Mouse (Mus musculus): ENCODE measurements at regions not wholly inside any gene's neighbourhood (a gene's known extent, or its start where the extent isn't known, plus 50 kb on each side); places are given as distances from the start of the nearest gene placed in this dataset.

GRCm38 (mm10) chr2:105454353-105454752, 55.2 kb upstream of the Rcn1 start:
- ATAC-seq (ENCODE audit: insufficient number of reproducible peaks, insufficient read depth, low FRiP score, low read depth) = no peak
- H3K4me3 ChIP-seq (ENCODE audit: low read depth, low read length) = no peak overlapping the region
- WGBS = 52% methylated on average over 2 of the region's 2 CpGs
- no peaks in the 10 kb centered on the region for H3K27me3 ChIP-seq (ENCODE audit: control insufficient read depth, insufficient read depth, low read length)
- H3K9me3 ChIP-seq (ENCODE audit: control insufficient read depth, low read depth, low read length) = no peaks in the 10 kb centered on the region
- no peak overlapping the region for H3K4me2 ChIP-seq (replicated peaks; ENCODE audit: low read depth, low read length)
- no peaks in the 10 kb centered on the region for H3K4me1 ChIP-seq (ENCODE audit: control insufficient read depth, insufficient read depth, low read length)
- H3K36me3 ChIP-seq (ENCODE audit: control insufficient read depth, insufficient read depth, low read length) = no peaks in the 10 kb centered on the region
- no peak overlapping the region for H3K9ac ChIP-seq (replicated peaks; ENCODE audit: low read depth, low read length)
- no peak overlapping the region for H3K27ac ChIP-seq (ENCODE audit: low read length)

DNA sequence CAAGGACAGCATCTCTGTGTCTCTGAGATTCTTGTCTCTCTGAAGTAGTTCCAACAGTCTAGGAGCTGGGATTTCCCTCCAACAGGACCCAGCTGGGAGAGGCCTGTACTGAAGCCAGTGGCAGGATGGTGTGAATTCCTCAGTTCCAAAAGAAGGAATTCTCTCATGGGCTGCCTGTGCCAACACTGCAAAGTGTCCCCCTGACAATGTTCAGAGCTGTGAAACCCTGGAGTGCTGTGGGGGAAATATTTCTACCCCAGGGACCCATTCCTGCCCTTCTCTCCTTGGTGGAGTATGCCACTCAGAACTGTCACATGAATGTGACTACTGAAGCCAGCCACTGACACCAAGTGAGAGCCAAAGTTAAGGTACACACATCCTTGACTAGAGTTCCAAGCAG, 55.7 kb upstream of the Rcn1 start:
- ATAC-seq (ENCODE audit: insufficient number of reproducible peaks, insufficient read depth, low FRiP score, low read depth) = no peak
- H3K27me3 ChIP-seq (ENCODE audit: control insufficient read depth, insufficient read depth, low read length) = no peaks in the 10 kb centered on the region
- no peak overlapping the region for H3K4me3 ChIP-seq (ENCODE audit: low read depth, low read length)
- no peak overlapping the region for H3K9ac ChIP-seq (replicated peaks; ENCODE audit: low read depth, low read length)
- H3K4me2 ChIP-seq (replicated peaks; ENCODE audit: low read depth, low read length) = no peak overlapping the region
- H3K9me3 ChIP-seq (ENCODE audit: control insufficient read depth, low read depth, low read length) = no peaks in the 10 kb centered on the region
- no peak overlapping the region for H3K27ac ChIP-seq (ENCODE audit: low read length)
- H3K4me1 ChIP-seq (ENCODE audit: control insufficient read depth, insufficient read depth, low read length) = no peaks in the 10 kb centered on the region
- no peaks in the 10 kb centered on the region for H3K36me3 ChIP-seq (ENCODE audit: control insufficient read depth, insufficient read depth, low read length)

- Histone ChIP-seq H3K4me1 (ENCODE audit: control insufficient read depth, insufficient read depth, low read length) (no peaks in the 10 kb centered on the region), H3K36me3 (ENCODE audit: control insufficient read depth, insufficient read depth, low read length) (no peaks in the 10 kb centered on the region), H3K4me3 (ENCODE audit: low read depth, low read length) (no peak overlapping the region), H3K4me2 (replicated peaks; ENCODE audit: low read depth, low read length) (no peak overlapping the region), H3K9ac (replicated peaks; ENCODE audit: low read depth, low read length) (no peak overlapping the region), H3K27me3 (ENCODE audit: control insufficient read depth, insufficient read depth, low read length) (no peaks in the 10 kb centered on the region), H3K27ac (ENCODE audit: low read length) (no peak overlapping the region), H3K9me3 (ENCODE audit: control insufficient read depth, low read depth, low read length) (no peaks in the 10 kb centered on the region)
- ATAC-seq (ENCODE audit: insufficient number of reproducible peaks, insufficient read depth, low FRiP score, low read depth) = no peak
- 83% methylated on average over 4 of the region's 4 CpGs for WGBS
Measured at GRCm38 (mm10) chr2:105458643-105459042, 59.5 kb upstream of the Rcn1 start.

GRCm38 (mm10) chr2:105459512-105459911, 60.4 kb upstream of the Rcn1 start:
- Histone ChIP-seq H3K9ac (replicated peaks; ENCODE audit: low read depth, low read length) (no peak overlapping the region), H3K4me3 (ENCODE audit: low read depth, low read length) (no peak overlapping the region), H3K27ac (ENCODE audit: low read length) (no peak overlapping the region), H3K36me3 (ENCODE audit: control insufficient read depth, insufficient read depth, low read length) (no peaks in the 10 kb centered on the region), H3K9me3 (ENCODE audit: control insufficient read depth, low read depth, low read length) (no peaks in the 10 kb centered on the region), H3K4me2 (replicated peaks; ENCODE audit: low read depth, low read length) (no peak overlapping the region), H3K27me3 (ENCODE audit: control insufficient read depth, insufficient read depth, low read length) (no peaks in the 10 kb centered on the region), H3K4me1 (ENCODE audit: control insufficient read depth, insufficient read depth, low read length) (no peaks in the 10 kb centered on the region)
- 75% methylated on average over 9 of the region's 9 CpGs for WGBS
- no peak for ATAC-seq (ENCODE audit: insufficient number of reproducible peaks, insufficient read depth, low FRiP score, low read depth)

DNA sequence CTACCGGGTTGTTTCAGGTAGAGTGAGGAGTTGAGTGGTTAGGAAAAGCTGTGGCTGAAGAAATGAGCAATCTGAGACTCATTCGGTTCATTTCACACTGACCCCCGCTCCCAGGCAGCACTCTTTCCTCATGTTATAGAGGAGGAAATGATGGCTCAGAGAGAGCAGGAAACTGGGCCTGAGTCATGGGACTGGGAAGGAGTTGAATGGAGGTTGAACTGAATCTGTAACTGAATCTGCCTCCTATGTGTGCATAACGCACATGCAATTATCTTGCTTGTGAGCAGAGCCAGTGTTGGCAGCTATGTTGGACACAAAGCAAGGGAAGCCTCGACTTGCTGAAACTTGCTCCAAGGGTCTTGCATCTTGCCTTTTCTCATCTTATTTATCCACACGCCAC, 66.5 kb upstream of the Rcn1 start:
- no peak overlapping the region for H3K9ac ChIP-seq (replicated peaks; ENCODE audit: low read depth, low read length)
- no peaks in the 10 kb centered on the region for H3K27me3 ChIP-seq (ENCODE audit: control insufficient read depth, insufficient read depth, low read length)
- WGBS = 86% methylated on average over 6 of the region's 6 CpGs
- no peaks in the 10 kb centered on the region for H3K36me3 ChIP-seq (ENCODE audit: control insufficient read depth, insufficient read depth, low read length)
- H3K9me3 ChIP-seq (ENCODE audit: control insufficient read depth, low read depth, low read length) = no peaks in the 10 kb centered on the region
- no peak overlapping the region for H3K4me3 ChIP-seq (ENCODE audit: low read depth, low read length)
- no peak for ATAC-seq (ENCODE audit: insufficient number of reproducible peaks, insufficient read depth, low FRiP score, low read depth)
- H3K4me2 ChIP-seq (replicated peaks; ENCODE audit: low read depth, low read length) = no peak overlapping the region
- no peaks in the 10 kb centered on the region for H3K4me1 ChIP-seq (ENCODE audit: control insufficient read depth, insufficient read depth, low read length)
- H3K27ac ChIP-seq (ENCODE audit: low read length) = no peak overlapping the region

DNA sequence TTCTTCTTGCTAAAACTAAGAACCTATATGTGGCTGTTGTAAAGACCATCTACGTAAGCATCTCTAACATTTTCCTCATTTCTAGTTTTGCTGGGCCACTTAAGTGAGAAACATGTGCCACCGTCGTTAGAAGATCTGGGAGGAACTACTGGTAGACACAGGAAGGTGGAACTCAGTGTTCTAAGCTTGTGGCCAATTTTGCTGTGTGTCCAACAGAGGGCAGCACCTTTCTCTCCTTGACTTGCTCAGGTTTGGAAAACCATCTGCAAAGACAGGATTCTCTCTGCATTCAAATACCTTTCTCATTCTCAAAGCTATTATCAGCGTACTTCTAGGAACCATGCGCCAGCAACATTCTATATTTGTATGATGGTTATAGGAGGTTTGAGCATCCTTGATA, 69.8 kb upstream of the Rcn1 start:
- ATAC-seq (ENCODE audit: insufficient number of reproducible peaks, insufficient read depth, low FRiP score, low read depth) = no peak
- Histone ChIP-seq H3K9ac (replicated peaks; ENCODE audit: low read depth, low read length) (no peak overlapping the region), H3K4me3 (ENCODE audit: low read depth, low read length) (no peak overlapping the region), H3K36me3 (ENCODE audit: control insufficient read depth, insufficient read depth, low read length) (no peaks in the 10 kb centered on the region), H3K9me3 (ENCODE audit: control insufficient read depth, low read depth, low read length) (no peaks in the 10 kb centered on the region), H3K4me2 (replicated peaks; ENCODE audit: low read depth, low read length) (no peak overlapping the region), H3K27me3 (ENCODE audit: control insufficient read depth, insufficient read depth, low read length) (no peaks in the 10 kb centered on the region), H3K4me1 (ENCODE audit: control insufficient read depth, insufficient read depth, low read length) (no peaks in the 10 kb centered on the region), H3K27ac (ENCODE audit: low read length) (no peak overlapping the region)
- WGBS = 37% methylated on average over 5 of the region's 5 CpGs

DNA sequence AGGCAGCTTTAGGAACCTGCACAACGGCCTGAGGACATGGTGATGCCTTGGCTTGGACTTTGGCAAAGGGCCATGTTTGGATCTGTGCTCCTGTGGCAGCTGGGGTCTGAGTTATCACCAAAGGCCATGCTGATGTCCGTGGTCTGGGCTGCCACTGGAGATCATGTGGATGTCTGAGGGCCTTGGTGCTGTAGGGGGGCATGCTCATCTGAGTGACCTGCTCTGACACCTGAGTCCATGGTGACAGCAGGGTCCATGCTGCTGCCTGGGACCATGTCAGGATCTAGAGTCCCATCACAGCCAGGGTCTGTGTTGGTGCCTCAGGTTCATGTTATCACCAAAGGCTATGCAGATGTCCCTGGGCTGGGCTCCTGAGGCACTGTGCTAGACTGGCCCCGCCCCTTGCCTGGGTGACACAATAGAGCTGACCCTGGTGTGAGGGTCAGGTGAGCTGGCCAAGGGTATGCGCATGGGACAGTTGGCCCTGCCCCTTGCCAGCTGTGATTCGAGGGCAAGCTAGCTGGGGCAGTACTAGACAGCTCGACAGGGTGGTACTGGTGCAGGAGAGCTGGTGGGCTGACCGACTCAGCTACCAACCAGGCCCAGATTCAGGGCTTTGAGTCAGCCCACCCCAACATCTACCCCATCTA, 77.0 kb upstream of the Rcn1 start:
- H3K4me1 ChIP-seq (ENCODE audit: control insufficient read depth, insufficient read depth, low read length) = no peaks in the 10 kb centered on the region
- no peak overlapping the region for H3K4me3 ChIP-seq (ENCODE audit: low read depth, low read length)
- no peak overlapping the region for H3K27ac ChIP-seq (ENCODE audit: low read length)
- H3K9ac ChIP-seq (replicated peaks; ENCODE audit: low read depth, low read length) = no peak overlapping the region
- H3K9me3 ChIP-seq (ENCODE audit: control insufficient read depth, low read depth, low read length) = no peaks in the 10 kb centered on the region
- no peaks in the 10 kb centered on the region for H3K36me3 ChIP-seq (ENCODE audit: control insufficient read depth, insufficient read depth, low read length)
- peak; percentile 33; the same call in 1 of the 2 replicates for ATAC-seq (ENCODE audit: insufficient number of reproducible peaks, insufficient read depth, low FRiP score, low read depth)
- WGBS = 67% methylated on average over 7 of the region's 7 CpGs
- no peaks in the 10 kb centered on the region for H3K27me3 ChIP-seq (ENCODE audit: control insufficient read depth, insufficient read depth, low read length)
- no peak overlapping the region for H3K4me2 ChIP-seq (replicated peaks; ENCODE audit: low read depth, low read length)

- no peak overlapping the region for H3K9ac ChIP-seq (replicated peaks; ENCODE audit: low read depth, low read length)
- no peaks in the 10 kb centered on the region for H3K27me3 ChIP-seq (ENCODE audit: control insufficient read depth, insufficient read depth, low read length)
- no peak for ATAC-seq (ENCODE audit: insufficient number of reproducible peaks, insufficient read depth, low FRiP score, low read depth)
- H3K27ac ChIP-seq (ENCODE audit: low read length) = no peak overlapping the region
- no peaks in the 10 kb centered on the region for H3K9me3 ChIP-seq (ENCODE audit: control insufficient read depth, low read depth, low read length)
- H3K4me1 ChIP-seq (ENCODE audit: control insufficient read depth, insufficient read depth, low read length) = no peaks in the 10 kb centered on the region
- no peak overlapping the region for H3K4me2 ChIP-seq (replicated peaks; ENCODE audit: low read depth, low read length)
- no peaks in the 10 kb centered on the region for H3K36me3 ChIP-seq (ENCODE audit: control insufficient read depth, insufficient read depth, low read length)
- WGBS = 79% methylated on average over 11 of the region's 11 CpGs
- no peak overlapping the region for H3K4me3 ChIP-seq (ENCODE audit: low read depth, low read length)
Measured at GRCm38 (mm10) chr2:105481990-105482592, 83.0 kb upstream of the Rcn1 start.

- no peak overlapping the region for H3K4me2 ChIP-seq (replicated peaks; ENCODE audit: low read depth, low read length)
- H3K9me3 ChIP-seq (ENCODE audit: control insufficient read depth, low read depth, low read length) = no peaks in the 10 kb centered on the region
- no peak overlapping the region for H3K27ac ChIP-seq (ENCODE audit: low read length)
- 74% methylated on average over 3 of the region's 3 CpGs for WGBS
- H3K9ac ChIP-seq (replicated peaks; ENCODE audit: low read depth, low read length) = no peak overlapping the region
- no peaks in the 10 kb centered on the region for H3K27me3 ChIP-seq (ENCODE audit: control insufficient read depth, insufficient read depth, low read length)
- H3K4me3 ChIP-seq (ENCODE audit: low read depth, low read length) = no peak overlapping the region
- ATAC-seq (ENCODE audit: insufficient number of reproducible peaks, insufficient read depth, low FRiP score, low read depth) = no peak
- no peaks in the 10 kb centered on the region for H3K4me1 ChIP-seq (ENCODE audit: control insufficient read depth, insufficient read depth, low read length)
- H3K36me3 ChIP-seq (ENCODE audit: control insufficient read depth, insufficient read depth, low read length) = no peaks in the 10 kb centered on the region
Measured at GRCm38 (mm10) chr2:105484496-105484895, 85.4 kb upstream of the Rcn1 start.
